ENCODE assay signal across 28 mouse cellular contexts in genomic region chr11:103970876-103971275, GRCm38 (mm10). TPM values are rescaled to one million over a fixed set of nuclear protein-coding genes. Genes with fewer than 3 reads are reported as not detected.
DNase-seq lines count a peak whose midpoint lies in the region; ATAC-seq and TF ChIP-seq lines count a peak whose summit lies in the region.
"Had no signal": no experiment of that assay in that cellular context is flagged by ENCODE, and none has a peak within 500 bp of the region (broad histone marks: within the 10 kb centered on the region; RNA-seq: fewer than 3 reads in every experiment).

No protein-coding gene starts in this region.

- H3K9me3 ChIP-seq in hindbrain, embryonic 12.5 days (replicated peaks): no peaks in the 10 kb centered on the region
- H3K9me3 ChIP-seq in hindbrain, embryonic 10.5 days: no peaks in the 10 kb centered on the region
- H3K9me3 ChIP-seq in neural tube, embryonic 12.5 days: no peaks in the 10 kb centered on the region
- no peaks in the 10 kb centered on the region for H3K9me3 ChIP-seq in neural tube, embryonic 15.5 days (replicated peaks)
- H3K9me3 ChIP-seq: embryonic facial prominence, embryonic 10.5 days; embryonic facial prominence, embryonic 13.5 days; heart, embryonic 12.5 days; heart, embryonic 15.5 days; hindbrain, embryonic 13.5 days had no signal

- H3K27me3 ChIP-seq in hindbrain, embryonic 12.5 days: no peaks in the 10 kb centered on the region
- H3K27me3 ChIP-seq in hindbrain, embryonic 10.5 days (ENCODE audit: insufficient read depth, poor library complexity, severe bottlenecking): no peaks in the 10 kb centered on the region
- no peaks in the 10 kb centered on the region for H3K27me3 ChIP-seq in neural tube, embryonic 12.5 days (replicated peaks)
- no peaks in the 10 kb centered on the region for H3K27me3 ChIP-seq in neural tube, embryonic 15.5 days (replicated peaks)
- no peaks in the 10 kb centered on the region for H3K27me3 ChIP-seq in splenic B cell, adult 2 months (ENCODE audit: control insufficient read depth, insufficient read depth, low read length, poor library complexity, severe bottlenecking)
- H3K27me3 ChIP-seq: embryonic facial prominence, embryonic 13.5 days; heart, embryonic 12.5 days; heart, embryonic 15.5 days; hindbrain, embryonic 13.5 days had no signal

- H3K4me3 ChIP-seq in hindbrain, embryonic 12.5 days: no peak overlapping the region
- no peak overlapping the region for H3K4me3 ChIP-seq in hindbrain, embryonic 10.5 days
- no peak overlapping the region for H3K4me3 ChIP-seq in neural tube, embryonic 12.5 days
- no peak overlapping the region for H3K4me3 ChIP-seq in neural tube, embryonic 15.5 days (replicated peaks)
- H3K4me3 ChIP-seq in layer of hippocampus, adult 2 months: no peak overlapping the region
- H3K4me3 ChIP-seq: embryonic facial prominence, embryonic 10.5 days; embryonic facial prominence, embryonic 13.5 days; erythroblast, embryonic 14.5 days; gastrocnemius, adult 2 months; heart, embryonic 12.5 days; heart, embryonic 15.5 days; hindbrain, embryonic 13.5 days had no signal

- H3K4me1 ChIP-seq in hindbrain, embryonic 12.5 days: peaks cover 22% of the 10 kb centered on the region
- H3K4me1 ChIP-seq in hindbrain, embryonic 10.5 days (replicated peaks): peaks cover 24% of the 10 kb centered on the region
- H3K4me1 ChIP-seq in neural tube, embryonic 12.5 days: peaks cover 11% of the 10 kb centered on the region
- H3K4me1 ChIP-seq in neural tube, embryonic 15.5 days: peaks cover 41% of the 10 kb centered on the region

- DNase-seq in hindbrain, embryonic 10.5 days (ENCODE audit: low spot score): no peak
- peak; percentile 40 to 45 for DNase-seq in B cell, adult 2 months
- peak; percentile 57 for DNase-seq in splenic B cell, adult 2 months (ENCODE audit: low read depth, low spot score)
- DNase-seq in layer of hippocampus, adult 2 months (ENCODE audit: low spot score in 2 of 2): no peak
- DNase-seq: adrenal gland, adult 2 months; adrenal gland, postnatal 14 days; cerebellum, adult 11 months; cerebellum, adult 2 months; cerebellum, adult 9-11 months; cerebellum, postnatal 36 days; embryo, embryonic 11 days; forebrain, postnatal 0 days; gastrocnemius, adult 2 months; gastrocnemius, postnatal 14 days; heart, adult 18-20 months; heart, postnatal 14 days; heart, postnatal 4 days had no signal

- no peak for TF ChIP-seq CTCF in layer of hippocampus, adult 2 months (conservative IDR thresholded peaks at IDR 0.05)

- peaks cover 41% of the 10 kb centered on the region for H3K36me3 ChIP-seq in hindbrain, embryonic 12.5 days
- H3K36me3 ChIP-seq in hindbrain, embryonic 10.5 days: peaks cover 73% of the 10 kb centered on the region
- peaks cover 53% of the 10 kb centered on the region for H3K36me3 ChIP-seq in neural tube, embryonic 12.5 days
- peaks cover 42% of the 10 kb centered on the region for H3K36me3 ChIP-seq in neural tube, embryonic 15.5 days
- H3K36me3 ChIP-seq in splenic B cell, adult 2 months (ENCODE audit: control insufficient read depth, insufficient read depth, low read length, poor library complexity, severe bottlenecking): no peaks in the 10 kb centered on the region

- no peak for ATAC-seq in hindbrain, embryonic 12.5 days (ENCODE audit: low FRiP score)
- no peak for ATAC-seq in neural tube, embryonic 12.5 days (ENCODE audit: low FRiP score, low read depth)
- no peak for ATAC-seq in neural tube, embryonic 15.5 days (ENCODE audit: low FRiP score)
- ATAC-seq: forebrain, embryonic 14.5 days; forebrain, postnatal 0 days; intestine, postnatal 0 days had no signal

- 74% methylated on average over 3 of the region's 3 CpGs for WGBS in hindbrain, embryonic 12.5 days
- 85% methylated on average over 3 of the region's 3 CpGs for WGBS in hindbrain, embryonic 10.5 days
- WGBS in neural tube, embryonic 12.5 days: 84% methylated on average over 3 of the region's 3 CpGs
- 77% methylated on average over 3 of the region's 3 CpGs for WGBS in neural tube, embryonic 15.5 days

- H3K4me2 ChIP-seq in hindbrain, embryonic 12.5 days (replicated peaks): no peak overlapping the region
- H3K4me2 ChIP-seq in neural tube, embryonic 12.5 days (replicated peaks): no peak overlapping the region
- no peak overlapping the region for H3K4me2 ChIP-seq in neural tube, embryonic 15.5 days
- H3K4me2 ChIP-seq: embryonic facial prominence, embryonic 13.5 days; heart, embryonic 12.5 days; heart, embryonic 15.5 days; hindbrain, embryonic 13.5 days had no signal

- 0 out of 2 replicates have a peak overlapping the region, but pooled peaks have one; percentile 8 for H3K9ac ChIP-seq in hindbrain, embryonic 12.5 days
- peak overlapping the region; percentile 26; the same call in 1 of the 2 replicates for H3K9ac ChIP-seq in neural tube, embryonic 12.5 days
- H3K9ac ChIP-seq in neural tube, embryonic 15.5 days (replicated peaks): no peak overlapping the region
- H3K9ac ChIP-seq: embryonic facial prominence, embryonic 13.5 days; forebrain, postnatal 0 days; heart, embryonic 12.5 days; heart, embryonic 15.5 days; hindbrain, embryonic 13.5 days had no signal

- H3K27ac ChIP-seq in hindbrain, embryonic 12.5 days: no peak overlapping the region
- no peak overlapping the region for H3K27ac ChIP-seq in hindbrain, embryonic 10.5 days
- no peak overlapping the region for H3K27ac ChIP-seq in neural tube, embryonic 12.5 days
- H3K27ac ChIP-seq in neural tube, embryonic 15.5 days (replicated peaks): no peak overlapping the region
- H3K27ac ChIP-seq in layer of hippocampus, adult 2 months: no peak overlapping the region
- H3K27ac ChIP-seq: embryonic facial prominence, embryonic 10.5 days; embryonic facial prominence, embryonic 13.5 days; gastrocnemius, adult 2 months; heart, embryonic 15.5 days; hindbrain, embryonic 13.5 days had no signal

RNA-seq across cellular contexts. Expression of gene Arf2, which starts 4.3 kb away (rescaled TPM):
- polyA plus RNA-seq in hindbrain, embryonic 12.5 days (2016; fragmentation: Nextera tagmentation; extraction: Ambion mirVana): 140 and 145 TPM in 2 replicates
- 99.1 and 116 TPM in 2 replicates for polyA plus RNA-seq in hindbrain, embryonic 10.5 days (2016; fragmentation: Nextera tagmentation; extraction: Ambion mirVana)
- 138 TPM in 2 replicates for polyA plus RNA-seq in neural tube, embryonic 12.5 days (2016; fragmentation: Nextera tagmentation; extraction: Ambion mirVana)
- polyA plus RNA-seq in neural tube, embryonic 15.5 days (2015; fragmentation: Nextera tagmentation; extraction: Ambion mirVana): 147 and 171 TPM in 2 replicates
- total RNA-seq in layer of hippocampus, adult 2 months (2021): 10 to 100 TPM; 39.7 to 47.0 TPM

RNA-seq across cellular contexts. Expression of gene Nsf, which starts 17.0 kb away (rescaled TPM):
- 81.7 and 85.7 TPM in 2 replicates for polyA plus RNA-seq in hindbrain, embryonic 12.5 days (2016; fragmentation: Nextera tagmentation; extraction: Ambion mirVana)
- 53.1 and 54.3 TPM in 2 replicates for polyA plus RNA-seq in hindbrain, embryonic 10.5 days (2016; fragmentation: Nextera tagmentation; extraction: Ambion mirVana)
- polyA plus RNA-seq in neural tube, embryonic 12.5 days (2016; fragmentation: Nextera tagmentation; extraction: Ambion mirVana): 85.3 and 89.7 TPM in 2 replicates
- polyA plus RNA-seq in neural tube, embryonic 15.5 days (2015; fragmentation: Nextera tagmentation; extraction: Ambion mirVana): 231 and 244 TPM in 2 replicates
- 1,000 to 10,000 TPM; 1,134 to 1,252 TPM for total RNA-seq in layer of hippocampus, adult 2 months (2021)

Comparison
In these comparisons a context has a peak if more than half of its experiments do, and no peak if none do; other contexts are left out.
1. DNase-seq: peak in B cell, adult 2 months (2 of 2) and splenic B cell, adult 2 months (single experiment); none in hindbrain, embryonic 10.5 days (single experiment) and layer of hippocampus, adult 2 months (0 of 2).